Mouse (Mus musculus): ENCODE data around the gene Gm28048.

DNA sequence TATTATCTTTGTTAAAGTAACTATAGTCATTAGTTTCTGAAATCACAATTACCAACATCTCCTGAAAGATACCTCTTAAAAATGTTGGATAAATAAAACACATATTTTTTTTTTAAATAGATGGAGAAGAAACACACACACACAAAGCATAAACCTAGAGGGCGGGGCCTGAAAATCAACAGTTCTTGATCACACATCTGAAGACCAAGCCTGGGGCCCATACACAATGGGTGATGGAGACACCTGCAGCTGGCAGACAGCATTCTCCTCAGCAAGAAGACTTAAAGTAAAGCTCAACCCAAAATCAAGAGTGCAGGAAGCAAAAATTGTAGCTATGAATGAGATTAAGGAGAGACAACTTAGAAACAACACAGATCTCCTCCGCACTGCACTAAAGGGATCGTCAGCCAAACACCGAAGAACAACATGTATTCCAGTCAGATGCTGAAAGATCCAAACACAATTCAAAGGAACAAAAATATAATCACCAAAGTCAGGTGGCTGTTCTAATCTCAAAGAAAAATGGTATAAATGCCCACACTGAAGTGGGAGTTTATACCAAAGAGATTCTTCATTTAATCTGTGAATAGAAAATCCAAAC is 44.1 kb downstream of the Gm28048 start:
- no peak for TF ChIP-seq POLR2A (IDR thresholded peaks at IDR 0.05; ENCODE audit: borderline replicate concordance, control insufficient read depth, low read depth, low read length)
- no peak for TF ChIP-seq CTCF (IDR thresholded peaks at IDR 0.05; ENCODE audit: control insufficient read depth, insufficient read depth, low read length)
